Mouse (Mus musculus) hindbrain, embryonic 13.5 days (tissue): Measurements from ENCODE around the gene Phyhd1. TPM values are rescaled to one million over a fixed set of nuclear protein-coding genes. Genes with fewer than 3 reads are reported as not detected.

Experiments used
- ATAC-seq: fragments of 200-750 bp; cut with Nextera tagmentation; 2 replicates; pipeline ENCODE4 v1.8.0; 2017; ENCODE audit warnings: moderate TSS enrichment; ENCODE audit not compliant: low FRiP score
- H3K27ac ChIP-seq: fragments of 300-500 bp; sonication (generic); 2 replicates; pipeline ENCODE4 v1.5.1; 2015; ENCODE audit warnings: inconsistent platforms, mild to moderate bottlenecking, moderate library complexity
- H3K27me3 ChIP-seq: fragments of 300-500 bp; sonication (generic); 2 replicates; pipeline ENCODE4 v1.6.1; 2015; ENCODE audit warnings: mild to moderate bottlenecking, inconsistent platforms
- H3K36me3 ChIP-seq: fragments of 300-500 bp; sonication (generic); 2 replicates; pipeline ENCODE4 v1.6.1; 2015; ENCODE audit warnings: mild to moderate bottlenecking, inconsistent platforms
- H3K4me1 ChIP-seq: fragments of 300-500 bp; sonication (generic); replicated peaks from 2 replicates; pipeline ENCODE4 v1.6.1; 2015; ENCODE audit warnings: inconsistent platforms
- H3K4me2 ChIP-seq: fragments of 300-500 bp; sonication (generic); 2 replicates; pipeline ENCODE4 v1.6.1; 2015; ENCODE audit warnings: inconsistent platforms, mild to moderate bottlenecking, moderate library complexity
- H3K4me3 ChIP-seq: fragments of 300-500 bp; sonication (generic); 2 replicates; pipeline ENCODE4 v1.5.1; 2015; ENCODE audit warnings: mild to moderate bottlenecking, inconsistent platforms
- H3K9ac ChIP-seq: fragments of 300-500 bp; sonication (generic); 2 replicates; pipeline ENCODE4 v1.6.1; 2015; ENCODE audit warnings: mild to moderate bottlenecking, inconsistent platforms
- H3K9me3 ChIP-seq: fragments of 300-500 bp; sonication (generic); 2 replicates; pipeline ENCODE4 v1.6.1; 2016; ENCODE audit warnings: inconsistent platforms
- WGBS: fragments of 180-500 bp; shearing (Covaris S2); methylation state at CpG from one replicate; pipeline ENCODE4 v1.1.7; 2015; 5-methylcytosine and 5-hydroxymethylcytosine counted together
- polyA plus RNA-seq: library from polyadenylated mRNA; unstranded; fragments of >200 nt; fragmentation: Nextera tagmentation; extraction: Ambion mirVana; gene quantifications from 2 replicates; pipeline ENCODE4 v1.2.1, GENCODE M21; 2015

Gene Phyhd1
- polyA plus RNA-seq, 1 experiment from 2014 or later = 8.3 TPM

- WGBS = 94% methylated on average over 5 of the region's 5 CpGs
- no peak overlapping the region for H3K27ac ChIP-seq
- peaks cover 83% of the 10 kb centered on the region for H3K36me3 ChIP-seq
- no peak overlapping the region for H3K9ac ChIP-seq
- H3K4me1 ChIP-seq = peaks cover 30% of the 10 kb centered on the region
- no peak overlapping the region for H3K4me3 ChIP-seq
- no peak for ATAC-seq
- H3K9me3 ChIP-seq = no peaks in the 10 kb centered on the region
- H3K27me3 ChIP-seq = no peaks in the 10 kb centered on the region
- H3K4me2 ChIP-seq = no peak overlapping the region
Observed at GRCm38 (mm10) chr2:30247036-30247435, 19.0 kb upstream of the Phyhd1 start.

GRCm38 (mm10) chr2:30247681-30248080 lies 18.3 kb upstream of the Phyhd1 start:
- Histone ChIP-seq H3K4me1 (peaks cover 25% of the 10 kb centered on the region), H3K9me3 (no peaks in the 10 kb centered on the region), H3K4me3 (no peak overlapping the region), H3K9ac (no peak overlapping the region), H3K27ac (no peak overlapping the region), H3K36me3 (peaks cover 82% of the 10 kb centered on the region), H3K4me2 (no peak overlapping the region), H3K27me3 (no peaks in the 10 kb centered on the region)
- no peak for ATAC-seq
- 80% methylated on average over 4 of the region's 4 CpGs for WGBS

GRCm38 (mm10) chr2:30249182-30249581 lies 16.8 kb upstream of the Phyhd1 start:
- Histone ChIP-seq H3K9me3 (no peaks in the 10 kb centered on the region), H3K36me3 (peaks cover 80% of the 10 kb centered on the region), H3K4me1 (peaks cover 21% of the 10 kb centered on the region), H3K4me3 (no peak overlapping the region), H3K4me2 (no peak overlapping the region), H3K27me3 (no peaks in the 10 kb centered on the region), H3K9ac (no peak overlapping the region), H3K27ac (no peak overlapping the region)
- no peak for ATAC-seq
- WGBS = 93% methylated on average over 3 of the region's 3 CpGs

- Histone ChIP-seq H3K9me3 (no peaks in the 10 kb centered on the region), H3K4me1 (peaks cover 17% of the 10 kb centered on the region), H3K4me3 (no peak overlapping the region), H3K4me2 (no peak overlapping the region), H3K36me3 (peaks cover 83% of the 10 kb centered on the region), H3K27me3 (no peaks in the 10 kb centered on the region), H3K27ac (no peak overlapping the region), H3K9ac (no peak overlapping the region)
- no peak for ATAC-seq
- 88% methylated on average over 10 of the region's 10 CpGs for WGBS
Observed at GRCm38 (mm10) chr2:30250166-30251128, 15.6 kb upstream of the Phyhd1 start.

GRCm38 (mm10) chr2:30251417-30252104 lies 14.4 kb upstream of the Phyhd1 start:
- no peak overlapping the region for H3K4me3 ChIP-seq
- no peak overlapping the region for H3K27ac ChIP-seq
- H3K27me3 ChIP-seq = no peaks in the 10 kb centered on the region
- H3K36me3 ChIP-seq = peaks cover 83% of the 10 kb centered on the region
- H3K9me3 ChIP-seq = no peaks in the 10 kb centered on the region
- H3K4me1 ChIP-seq = peaks cover 17% of the 10 kb centered on the region
- no peak overlapping the region for H3K4me2 ChIP-seq
- WGBS = 87% methylated on average over 5 of the region's 5 CpGs
- peak overlapping the region; percentile 39; the same call in 1 of the 2 replicates for H3K9ac ChIP-seq
- ATAC-seq = no peak

GRCm38 (mm10) chr2:30252521-30252920 lies 13.5 kb upstream of the Phyhd1 start:
- Histone ChIP-seq H3K4me1 (peaks cover 11% of the 10 kb centered on the region), H3K9me3 (no peaks in the 10 kb centered on the region), H3K36me3 (peaks cover 93% of the 10 kb centered on the region), H3K27ac (no peak overlapping the region), H3K9ac (no peak overlapping the region), H3K27me3 (no peaks in the 10 kb centered on the region), H3K4me3 (no peak overlapping the region), H3K4me2 (no peak overlapping the region)
- no peak for ATAC-seq
- WGBS = 90% methylated on average over 3 of the region's 3 CpGs

- no peak overlapping the region for H3K4me2 ChIP-seq
- ATAC-seq = no peak
Observed at GRCm38 (mm10) chr2:30253809-30254208, 12.2 kb upstream of the Phyhd1 start.

GRCm38 (mm10) chr2:30255631-30256395 lies 10.2 kb upstream of the Phyhd1 start:
- no peaks in the 10 kb centered on the region for H3K27me3 ChIP-seq
- peaks cover 33% of the 10 kb centered on the region for H3K4me1 ChIP-seq
- no peak overlapping the region for H3K27ac ChIP-seq
- H3K4me3 ChIP-seq = no peak overlapping the region
- no peak overlapping the region for H3K4me2 ChIP-seq
- H3K9me3 ChIP-seq = no peaks in the 10 kb centered on the region
- 97% methylated on average over 42 of the region's 42 CpGs for whole genome bisulfite sequencing
- no peak overlapping the region for H3K9ac ChIP-seq
- H3K36me3 ChIP-seq = peaks cover 95% of the 10 kb centered on the region
- no peak for ATAC-seq

More at GRCm38 (mm10) chr2:30253809-30254208, 12.2 kb upstream of the Phyhd1 start:
- Histone ChIP-seq H3K4me3 (no peak overlapping the region), H3K27ac (no peak overlapping the region), H3K36me3 (peaks cover 95% of the 10 kb centered on the region), H3K9me3 (no peaks in the 10 kb centered on the region), H3K27me3 (no peaks in the 10 kb centered on the region), H3K9ac (no peak overlapping the region), H3K4me1 (peaks cover 22% of the 10 kb centered on the region)
- 88% methylated on average over 5 of the region's 5 CpGs for WGBS

GRCm38 (mm10) chr2:30256616-30257350 lies 9.2 kb upstream of the Phyhd1 start:
- no peaks in the 10 kb centered on the region for H3K27me3 ChIP-seq
- H3K4me3 ChIP-seq = no peak overlapping the region
- whole genome bisulfite sequencing = 97% methylated on average over 30 of the region's 30 CpGs
- H3K4me1 ChIP-seq = peaks cover 31% of the 10 kb centered on the region
- H3K4me2 ChIP-seq = no peak overlapping the region
- H3K36me3 ChIP-seq = peaks cover 94% of the 10 kb centered on the region
- no peaks in the 10 kb centered on the region for H3K9me3 ChIP-seq
- H3K9ac ChIP-seq = no peak overlapping the region
- H3K27ac ChIP-seq = no peak overlapping the region
- ATAC-seq = no peak

GRCm38 (mm10) chr2:30257699-30258460 lies 8.1 kb upstream of the Phyhd1 start:
- H3K27me3 ChIP-seq = no peaks in the 10 kb centered on the region
- H3K36me3 ChIP-seq = peaks cover 93% of the 10 kb centered on the region
- 86% methylated on average over 7 of the region's 7 CpGs for WGBS
- H3K4me3 ChIP-seq = no peak overlapping the region
- H3K9me3 ChIP-seq = no peaks in the 10 kb centered on the region
- H3K9ac ChIP-seq = no peak overlapping the region
- ATAC-seq = no peak
- H3K4me2 ChIP-seq = no peak overlapping the region
- peaks cover 34% of the 10 kb centered on the region for H3K4me1 ChIP-seq
- H3K27ac ChIP-seq = no peak overlapping the region

GRCm38 (mm10) chr2:30258600-30258999 lies 7.4 kb upstream of the Phyhd1 start:
- H3K9me3 ChIP-seq = no peaks in the 10 kb centered on the region
- no peak overlapping the region; the same call in 1 of the 2 replicates for H3K9ac ChIP-seq
- no peak for ATAC-seq
- 90% methylated on average over 4 of the region's 4 CpGs for WGBS
- no peak overlapping the region for H3K4me2 ChIP-seq
- no peak overlapping the region for H3K27ac ChIP-seq
- H3K36me3 ChIP-seq = peaks cover 94% of the 10 kb centered on the region
- H3K4me3 ChIP-seq = no peak overlapping the region
- peaks cover 41% of the 10 kb centered on the region for H3K4me1 ChIP-seq
- H3K27me3 ChIP-seq = no peaks in the 10 kb centered on the region
